Mouse (Mus musculus) erythroblast, adult 5-6 weeks (primary cell): ENCODE results near the gene Dip2c. TPM values are rescaled to one million over a fixed set of nuclear protein-coding genes. Genes with fewer than 3 reads are reported as not detected.
A peak's percentile ranks its signal among the peaks of the same experiment; 100 is the strongest.

ENCODE experiments used
- ATAC-seq: replicated peaks from 2 replicates; pipeline ENCODE4 v1.8.0; 2016; ENCODE audit warnings: moderate number of reproducible peaks, mild to moderate bottlenecking, moderate TSS enrichment, inconsistent platforms; ENCODE audit not compliant: poor library complexity, low FRiP score, severe bottlenecking
- total RNA-seq, 2 experiments: library from RNA; stranded (forward) in 1 of 2; stranded (reverse) in 1 of 2; fragments of 150-400 nt in 1 of 2; fragments of 200-764, 138-1000 nt in 1 of 2; gene quantifications; 2 replicates each; pipeline versions ENCODE4 v1.2.3 to v1.2.4; 2015 to 2017; ENCODE audit warnings: low replicate concordance in 2 of 2

Gene Dip2c
- total RNA-seq, 2 experiments from 2014 or later: under 0.01 to 0.60 TPM

DNA sequence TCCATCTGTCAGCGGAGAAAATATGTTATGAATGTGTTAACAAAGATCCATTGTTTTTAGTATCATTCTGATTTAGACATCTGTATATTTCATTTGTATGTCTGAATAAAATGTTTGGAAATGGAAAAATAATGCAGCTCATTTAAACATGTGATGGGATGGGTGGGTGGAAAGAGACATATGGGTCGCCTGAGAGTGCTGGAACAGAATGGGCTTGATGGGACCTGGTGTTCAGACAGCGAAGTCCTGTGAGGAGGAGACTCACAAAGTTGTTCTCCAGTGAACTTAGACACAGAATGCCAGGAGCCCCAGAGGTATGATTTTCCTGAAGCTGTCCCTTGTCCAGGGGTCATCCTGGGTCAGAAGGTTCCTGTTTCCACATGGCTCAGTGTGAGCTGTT lies 142.1 kb downstream of the Dip2c start:
- no peak for ATAC-seq

DNA sequence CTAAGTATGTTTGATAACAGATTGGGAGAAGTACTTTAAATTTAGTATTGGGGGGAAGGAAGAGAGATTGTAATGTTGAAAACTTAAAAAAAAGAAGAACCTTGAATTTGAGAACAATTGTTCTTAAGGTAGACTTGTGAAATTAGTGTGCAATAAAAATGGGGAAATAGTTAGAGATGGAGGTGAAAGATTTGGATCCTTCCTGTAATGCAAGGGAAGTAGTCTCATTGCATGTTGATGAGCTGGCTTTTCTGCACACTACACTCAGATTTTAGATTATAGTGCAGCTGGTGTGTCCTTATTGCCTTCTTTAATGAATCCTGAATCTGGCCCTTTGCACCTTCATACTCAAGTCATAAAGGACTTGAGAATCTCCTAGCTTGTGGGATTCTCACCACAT lies 142.9 kb downstream of the Dip2c start:
- no peak for ATAC-seq

- no peak for ATAC-seq
Observed at GRCm38 (mm10) chr13:9421949-9422348, 145.6 kb downstream of the Dip2c start.

GRCm38 (mm10) chr13:9422876-9423275 lies 146.5 kb downstream of the Dip2c start:
- ATAC-seq: no peak

DNA sequence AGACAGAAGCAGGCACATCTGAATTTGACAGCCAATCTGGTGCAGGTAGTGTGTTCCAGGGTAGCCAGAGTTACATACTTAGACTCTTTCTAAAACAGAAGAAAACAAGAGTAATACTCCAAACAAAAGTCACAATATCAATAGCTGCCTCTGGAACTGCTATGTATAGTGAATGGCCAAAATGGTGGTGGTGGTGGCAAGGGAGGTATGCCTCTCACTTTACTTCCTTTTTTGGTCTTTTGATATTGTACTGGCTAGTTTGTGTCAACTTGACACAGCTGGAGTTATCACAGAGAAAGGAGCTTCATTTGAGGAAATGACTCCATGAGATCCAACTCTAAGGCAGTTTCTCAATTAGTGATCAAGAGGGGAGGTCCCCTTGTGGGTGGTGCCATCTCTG lies 148.1 kb downstream of the Dip2c start:
- ATAC-seq: no peak

DNA sequence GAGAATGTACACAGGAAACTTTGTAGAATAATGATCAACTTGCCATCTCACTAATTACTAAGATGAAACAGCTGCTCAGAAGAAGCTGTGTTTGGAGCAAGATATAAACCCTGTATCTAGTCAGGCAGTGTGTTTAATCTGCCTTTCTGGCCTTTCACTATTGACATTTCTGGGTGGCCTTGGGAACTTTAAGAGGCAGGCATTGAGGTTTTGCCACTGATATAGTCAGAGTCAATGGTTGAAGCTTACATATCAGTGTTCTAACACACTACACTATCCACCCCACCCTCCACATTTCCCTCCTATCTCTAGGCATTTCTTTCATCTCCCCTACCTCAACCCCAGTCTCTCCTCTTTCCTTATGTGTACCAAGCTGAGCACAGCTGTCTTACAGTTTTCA lies 149.9 kb downstream of the Dip2c start:
- ATAC-seq: no peak

GRCm38 (mm10) chr13:9426779-9427178 lies 150.5 kb downstream of the Dip2c start:
- no peak for ATAC-seq

- no peak for ATAC-seq
Observed at GRCm38 (mm10) chr13:9429884-9430283, 153.6 kb downstream of the Dip2c start.

DNA sequence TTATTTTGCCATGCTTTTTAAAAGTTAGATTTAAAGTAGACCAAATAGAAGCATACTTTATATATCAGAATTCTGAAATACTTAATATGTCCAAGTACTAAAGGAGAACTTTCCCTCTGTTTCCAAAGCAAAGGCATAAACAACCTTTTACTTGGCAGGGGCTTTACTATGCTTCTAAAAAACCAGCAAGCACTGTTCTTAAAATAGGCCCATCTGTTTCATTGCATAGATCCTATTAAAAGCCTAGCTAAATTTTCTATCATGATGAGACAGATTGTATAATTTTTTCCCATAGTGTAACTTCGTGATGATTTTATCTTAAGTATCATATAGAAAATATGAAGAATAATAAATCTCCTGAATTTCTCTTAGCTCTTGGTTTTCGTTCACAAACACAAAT lies 154.4 kb downstream of the Dip2c start:
- no peak for ATAC-seq

- ATAC-seq: no peak
Observed at GRCm38 (mm10) chr13:9431441-9431840, 155.1 kb downstream of the Dip2c start.

DNA sequence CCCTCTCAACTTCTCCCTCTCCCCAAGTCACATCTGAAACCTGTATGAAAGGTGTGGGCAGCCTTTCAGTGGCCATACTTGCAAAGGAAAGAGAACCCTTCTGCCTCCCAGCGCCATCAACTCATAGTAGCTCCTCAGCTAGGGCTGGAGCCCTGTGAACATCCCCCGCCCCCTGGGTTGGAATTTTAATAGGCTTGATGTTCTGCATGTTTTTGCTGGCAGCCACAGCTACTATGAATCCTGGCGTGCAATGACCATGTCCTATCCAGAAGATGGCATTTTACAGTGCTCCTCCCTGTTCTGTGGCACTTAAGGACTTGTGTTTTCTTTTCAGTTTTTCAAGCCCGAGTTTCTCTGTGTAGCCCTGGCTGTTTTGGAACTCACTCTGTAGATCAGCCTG lies 166.7 kb downstream of the Dip2c start:
- no peak for ATAC-seq

GRCm38 (mm10) chr13:9445533-9446294 lies 169.4 kb downstream of the Dip2c start:
- no peak for ATAC-seq

- no peak for ATAC-seq
Observed at GRCm38 (mm10) chr13:9446448-9447115, 170.3 kb downstream of the Dip2c start.

GRCm38 (mm10) chr13:9450276-9450675 lies 173.9 kb downstream of the Dip2c start:
- no peak for ATAC-seq

GRCm38 (mm10) chr13:9451952-9452351 lies 175.6 kb downstream of the Dip2c start:
- ATAC-seq: no peak

DNA sequence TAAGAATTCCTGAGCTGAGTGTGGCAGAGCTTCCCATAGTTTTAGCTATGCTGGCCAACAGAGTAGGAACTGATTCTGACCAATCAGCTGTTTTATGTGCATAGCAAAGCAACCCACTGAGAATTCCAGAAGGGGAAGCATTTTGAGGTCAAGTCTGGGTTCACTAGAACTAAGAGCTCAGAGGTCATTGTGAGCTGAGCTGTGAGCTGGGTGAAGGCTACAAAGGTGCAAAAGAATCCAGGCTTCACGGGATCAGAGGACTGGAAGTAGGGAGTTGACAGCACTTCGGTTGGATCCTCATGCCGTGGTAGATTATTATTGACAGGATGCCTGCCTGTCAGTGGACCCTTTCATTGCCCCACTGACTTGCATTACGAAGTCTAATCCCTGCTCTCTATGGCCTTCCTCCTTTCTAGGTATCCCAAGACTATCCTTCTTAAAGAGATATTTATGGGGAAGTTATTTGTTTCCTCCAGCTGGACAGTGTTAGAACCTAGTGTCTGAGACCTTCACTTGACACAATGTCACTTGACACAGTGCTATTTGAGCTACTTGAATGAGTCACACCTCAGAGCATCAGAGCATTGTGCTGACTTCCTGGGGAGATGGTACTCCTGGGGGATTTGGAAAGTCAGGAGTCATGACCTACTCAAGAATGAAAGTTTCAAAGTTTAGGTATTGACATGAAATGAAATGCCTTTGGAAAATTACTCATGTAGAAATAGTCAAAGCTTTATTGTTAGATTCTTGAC lies 178.3 kb downstream of the Dip2c start:
- ATAC-seq: no peak

- no peak for ATAC-seq
Observed at GRCm38 (mm10) chr13:9455979-9456378, 179.7 kb downstream of the Dip2c start.

DNA sequence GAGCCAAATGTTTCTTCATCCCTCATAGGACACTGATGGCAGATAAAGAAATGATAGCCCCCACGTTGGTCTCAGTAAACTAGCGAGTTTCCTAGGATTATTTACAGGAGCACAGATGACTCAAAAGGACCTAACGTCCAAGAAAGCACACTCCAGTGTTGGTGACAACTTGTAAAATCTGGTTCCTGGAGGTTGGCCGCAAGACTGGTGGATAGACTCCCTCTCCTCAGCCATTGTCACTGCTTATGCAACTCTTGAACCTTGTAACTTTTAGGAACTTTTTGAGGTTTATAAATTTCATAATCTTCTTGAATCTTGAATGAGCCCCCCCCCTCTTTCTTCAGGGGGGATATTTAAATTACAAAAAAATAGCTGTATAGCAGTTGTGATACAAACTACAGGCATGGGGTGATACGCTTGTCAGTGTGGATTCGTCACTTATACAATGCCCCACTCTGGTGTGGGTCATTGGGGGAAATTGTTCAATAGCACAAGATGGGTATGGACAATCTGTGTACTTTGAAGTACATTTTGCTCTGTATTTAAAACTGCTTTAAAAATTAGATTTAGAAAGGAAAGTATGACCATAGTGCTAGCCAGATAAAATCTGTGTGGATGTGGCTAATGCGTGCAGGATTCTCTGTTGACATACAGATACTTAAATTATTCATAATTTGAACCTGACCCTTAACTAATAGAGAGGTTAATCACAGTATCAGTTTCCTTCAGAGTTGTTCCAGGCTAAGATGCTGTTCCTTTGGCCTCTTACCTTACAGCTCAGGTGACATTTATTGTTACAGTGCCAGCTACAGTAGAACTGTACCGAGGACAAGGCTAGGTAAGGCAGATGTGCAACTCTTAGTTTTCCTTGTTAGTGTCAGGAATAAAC lies 181.3 kb downstream of the Dip2c start:
- no peak for ATAC-seq

GRCm38 (mm10) chr13:9464457-9464856 lies 188.1 kb downstream of the Dip2c start:
- no peak for ATAC-seq

GRCm38 (mm10) chr13:9467216-9467615 lies 190.9 kb downstream of the Dip2c start:
- ATAC-seq: peak; percentile 62; the same call in 1 of the 2 replicates
